Mouse (Mus musculus) activated CD4-positive, CD25-positive, alpha-beta regulatory T cell, adult 4 months (primary cell): ENCODE results near the gene Ccnl2. TPM values are rescaled to one million over a fixed set of nuclear protein-coding genes. Genes with fewer than 3 reads are reported as not detected.
"Not testable (repeated sequence)": the region's sequence is repeated elsewhere in the genome, so short reads cannot be mapped to it uniquely, and the experiment has no call there.

Experiments
- ATAC-seq: one replicate; pipeline ENCODE4 v1.8.0; 2017
- polyA plus RNA-seq, 2 experiments: library from polyadenylated mRNA; unstranded; fragments of 100-300 nt; shearing (Covaris generic); gene quantifications; one replicate each; pipeline ENCODE4 v1.2.1; 2017

Gene Ccnl2
- polyA plus RNA-seq: 100 to 1,000 TPM; 115 to 122 TPM

DNA sequence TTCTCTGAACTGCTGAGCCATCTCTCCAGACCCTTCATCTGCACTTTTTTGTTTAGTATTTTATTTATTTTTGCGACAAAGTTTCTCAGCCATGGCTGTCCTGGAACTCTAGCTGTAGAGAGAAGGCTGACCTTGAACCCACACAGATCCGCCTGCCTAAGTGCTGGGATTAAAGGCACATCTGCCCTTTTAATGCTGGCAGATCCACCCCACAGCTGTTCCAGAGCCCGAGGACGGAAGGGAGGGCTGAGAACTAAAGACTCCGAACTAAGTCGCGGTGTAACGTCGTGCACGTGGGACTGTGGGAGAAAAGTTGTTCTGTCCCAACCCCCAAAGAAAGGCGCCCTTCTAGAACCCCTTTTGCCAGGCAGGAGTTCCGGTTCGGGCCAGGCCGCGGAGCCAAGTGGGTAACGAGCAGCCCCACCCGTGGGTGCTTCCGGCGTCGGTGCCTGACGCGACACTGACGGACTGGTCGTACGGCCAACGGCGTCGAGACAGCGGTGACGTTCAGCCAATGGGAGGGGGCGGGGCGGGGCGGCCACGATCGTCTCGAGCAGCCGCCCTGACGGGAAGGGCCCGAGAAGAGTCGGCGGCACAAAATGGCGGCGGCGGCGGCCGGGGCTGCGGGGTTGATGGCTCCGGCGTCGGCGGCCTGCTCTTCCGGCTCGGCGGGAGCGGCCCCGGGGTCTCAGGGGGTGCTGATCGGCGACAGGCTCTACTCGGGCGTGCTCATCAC is at the start of gene Ccnl2:
Ccnl2 (plus strand) TSS at position 561 of the 736 bp plus-strand sequence.
- peak; percentile 99 for ATAC-seq

GRCm38 (mm10) chr4:155769496-155769879 is 42.8 kb upstream of the Ccnl2 start:
- ATAC-seq: no peak

- peak; percentile 55 for ATAC-seq
Measured at GRCm38 (mm10) chr4:155769880-155770512, 42.3 kb upstream of the Ccnl2 start.

DNA sequence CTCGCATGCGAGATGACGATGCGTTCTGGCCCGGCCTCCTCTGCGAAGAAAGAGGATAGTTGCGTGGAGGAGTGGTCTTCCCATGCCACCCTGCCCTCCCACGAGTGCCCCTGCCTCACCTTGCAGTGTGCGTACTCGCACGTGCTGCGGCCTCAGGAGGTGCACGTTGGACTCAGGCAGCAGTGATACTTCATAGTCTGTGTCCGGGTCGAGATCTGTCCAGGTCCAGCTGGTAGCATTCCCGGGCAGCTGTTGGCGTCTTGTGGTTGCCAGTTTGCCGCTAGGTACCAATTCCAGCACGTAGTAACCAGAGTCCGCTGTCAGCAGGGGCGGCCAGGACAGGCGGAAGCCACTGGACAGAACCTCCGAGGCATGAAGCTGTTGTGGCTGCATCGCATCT is 41.7 kb upstream of the Ccnl2 start:
- no peak for ATAC-seq

GRCm38 (mm10) chr4:155771706-155772105 is 40.6 kb upstream of the Ccnl2 start:
- ATAC-seq: no peak

- no peak for ATAC-seq
Measured at GRCm38 (mm10) chr4:155772786-155773185, 39.5 kb upstream of the Ccnl2 start.

DNA sequence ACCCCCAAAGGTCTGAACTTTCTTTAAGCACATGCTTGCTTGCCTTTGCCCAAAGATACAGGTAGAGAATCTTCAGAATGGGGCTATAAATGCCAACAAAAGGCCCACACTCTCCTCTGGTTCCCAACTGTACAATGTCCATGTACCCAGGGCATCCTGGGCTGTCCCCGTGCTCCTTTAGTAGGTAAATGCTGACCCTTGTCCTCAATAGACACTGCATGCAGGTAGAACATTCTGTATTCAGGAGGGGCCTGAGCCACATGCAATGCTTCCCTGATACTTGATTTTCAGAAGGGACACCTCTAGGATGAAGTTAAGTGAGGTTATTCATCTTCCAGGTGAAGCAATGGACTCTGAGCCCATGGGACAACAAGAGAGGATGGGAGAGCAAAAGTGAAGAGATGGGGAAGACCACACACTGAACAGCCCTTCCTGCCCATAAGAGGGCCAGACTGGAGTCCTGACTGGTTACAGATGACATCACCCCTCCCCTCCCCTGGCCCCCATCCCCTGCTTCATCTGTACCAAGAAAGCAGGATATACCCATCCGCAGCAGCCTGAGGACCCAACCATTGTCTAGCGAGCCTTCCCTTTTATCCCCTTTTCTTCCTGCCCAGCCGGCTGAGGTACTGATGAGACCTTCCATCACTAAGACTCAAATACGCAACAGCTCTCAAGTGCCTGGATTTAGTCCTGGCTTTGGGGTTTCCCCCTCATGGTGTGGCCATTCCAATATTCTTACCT is 38.8 kb upstream of the Ccnl2 start:
- no peak for ATAC-seq

GRCm38 (mm10) chr4:155774280-155774754 is 38.0 kb upstream of the Ccnl2 start, which contains the start of gene Vwa1:
TSS of gene Vwa1 (minus strand) at chr4:155774698.
- ATAC-seq: peak; percentile 59

DNA sequence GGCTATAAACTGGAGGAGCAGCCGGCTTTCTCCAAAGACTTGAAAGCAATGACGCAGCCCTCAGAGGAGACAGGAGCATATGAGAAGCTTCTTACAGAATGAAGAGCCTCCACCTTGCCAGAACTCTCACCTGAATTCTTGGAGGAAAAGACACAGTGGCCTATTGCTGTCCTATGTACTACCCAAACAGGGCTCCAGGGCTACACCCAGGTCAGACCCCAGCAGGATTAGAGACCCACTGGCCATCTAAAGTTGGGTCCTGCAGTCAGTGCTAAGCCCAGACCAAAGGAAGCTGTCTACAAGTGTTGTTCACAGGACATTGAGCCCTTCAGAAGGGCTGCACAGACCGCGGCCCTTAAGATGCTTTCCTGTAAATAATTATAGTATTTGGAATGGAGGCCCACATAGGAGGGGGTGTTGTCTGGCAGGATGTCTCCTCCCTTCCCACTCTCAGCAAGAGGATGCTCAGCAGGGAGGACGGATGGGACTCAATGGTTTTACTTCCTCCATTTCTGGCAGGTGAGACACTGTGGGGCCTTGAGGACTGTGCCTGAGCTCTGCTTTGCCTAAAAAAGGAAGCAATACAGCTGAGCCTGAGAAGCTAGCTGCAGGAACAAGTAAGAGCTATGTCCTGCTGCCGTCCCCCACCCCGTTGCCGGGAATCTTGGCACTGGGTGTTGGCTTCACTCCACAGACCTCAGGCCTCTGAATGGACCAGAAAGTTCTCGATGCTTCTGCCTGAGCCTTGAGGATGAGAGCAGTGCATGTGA is 37.1 kb upstream of the Ccnl2 start:
- no peak for ATAC-seq

DNA sequence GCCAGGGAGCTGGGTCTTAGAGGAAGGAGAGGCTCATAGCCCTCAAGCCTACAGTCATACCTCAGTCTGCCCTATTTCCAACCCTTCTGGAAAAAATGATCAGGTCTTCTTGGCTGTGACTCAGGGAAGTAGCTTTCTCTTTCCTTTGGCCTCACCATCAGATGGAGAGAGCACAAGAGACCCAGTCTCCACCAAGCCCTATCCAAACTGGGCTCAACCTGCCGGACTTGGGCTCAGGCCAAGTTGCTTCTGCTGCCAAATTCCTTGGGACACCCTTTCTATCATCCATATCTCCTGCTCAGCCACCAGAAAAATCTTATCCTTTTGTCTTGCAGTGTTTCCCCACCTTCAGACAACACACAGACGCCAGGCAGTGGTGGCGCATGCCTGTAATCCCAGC is 36.4 kb upstream of the Ccnl2 start:
- no peak for ATAC-seq

DNA sequence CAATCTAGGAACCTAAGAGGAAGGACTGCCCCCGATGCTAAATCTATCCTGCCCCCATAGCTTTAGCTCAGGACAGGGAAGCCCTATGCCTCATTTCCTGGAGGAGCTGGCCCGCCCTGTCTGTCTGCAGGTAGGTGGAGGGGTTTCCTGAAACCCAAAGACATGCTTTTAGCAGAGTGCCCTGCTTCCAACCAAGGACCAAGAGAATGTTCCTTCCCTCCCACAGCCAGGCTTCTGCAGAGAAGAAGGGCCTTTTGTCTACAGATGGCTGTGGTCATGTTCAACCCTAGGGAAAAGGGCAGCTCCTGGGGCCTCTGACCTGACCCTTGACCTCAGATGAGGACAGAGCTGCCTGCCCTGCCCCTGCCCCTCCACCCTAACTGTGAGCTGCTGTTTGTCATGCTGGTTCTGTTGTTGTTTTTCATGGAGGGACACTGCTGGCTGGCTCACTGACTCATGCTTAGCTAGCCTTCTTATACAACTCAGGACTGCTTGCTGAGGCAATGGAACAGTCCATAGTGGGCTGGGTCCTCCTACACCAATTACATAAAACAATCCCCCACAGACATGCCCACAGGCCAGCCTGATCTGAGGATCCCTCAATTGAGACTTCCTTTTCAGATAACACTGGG is 35.5 kb upstream of the Ccnl2 start:
- no peak for ATAC-seq

- ATAC-seq: no peak
Measured at GRCm38 (mm10) chr4:155777816-155778215, 34.5 kb upstream of the Ccnl2 start.

GRCm38 (mm10) chr4:155779498-155779897 is 32.8 kb upstream of the Ccnl2 start:
- no peak for ATAC-seq

DNA sequence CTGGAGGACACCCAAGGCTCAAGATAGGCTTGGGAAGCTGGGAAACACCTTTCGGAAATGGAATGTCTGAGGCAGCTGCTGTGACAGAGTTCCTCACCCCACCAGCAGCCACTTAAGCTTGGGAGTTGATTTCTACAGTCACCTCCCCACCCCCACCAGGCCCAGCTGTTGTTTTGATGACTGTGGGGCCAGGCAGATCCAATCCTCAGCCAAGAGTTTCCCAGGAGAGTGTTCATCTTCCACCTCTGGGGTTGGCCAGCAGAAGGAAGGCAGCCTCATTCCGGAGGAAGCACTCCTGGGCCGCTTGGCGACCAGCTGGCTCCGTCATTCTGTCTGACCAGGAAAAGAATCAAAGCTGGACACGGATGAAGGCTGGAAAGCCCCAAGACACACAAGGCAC is 31.4 kb upstream of the Ccnl2 start:
- ATAC-seq: no peak

DNA sequence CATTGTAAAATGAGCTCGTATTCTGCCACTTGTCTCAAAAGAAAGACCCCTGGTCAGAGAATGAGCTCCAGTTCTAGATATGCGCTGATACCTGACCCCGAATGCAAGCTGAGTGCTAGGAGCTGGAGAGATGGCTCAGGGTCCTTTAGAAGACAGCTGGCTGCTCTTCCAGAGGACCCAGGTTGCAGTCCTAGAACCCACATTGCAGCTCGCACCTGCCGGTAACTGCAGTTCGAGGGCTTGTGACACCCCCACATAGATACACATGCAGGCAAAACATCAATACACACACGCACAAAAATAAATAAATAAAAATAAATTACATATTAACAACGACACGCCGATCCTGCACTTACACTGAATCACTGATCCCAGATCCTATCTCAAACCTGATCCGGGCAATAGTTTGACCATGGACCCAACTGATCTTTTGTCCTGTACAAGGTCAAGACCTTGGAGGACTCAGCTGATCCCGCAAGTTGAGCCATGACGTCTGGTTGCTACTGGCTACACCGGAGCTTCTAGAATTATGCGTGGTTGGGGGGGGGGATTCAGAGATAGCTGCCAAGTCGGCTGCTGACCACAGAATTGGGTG is 28.7 kb upstream of the Ccnl2 start:
- ATAC-seq: no peak

DNA sequence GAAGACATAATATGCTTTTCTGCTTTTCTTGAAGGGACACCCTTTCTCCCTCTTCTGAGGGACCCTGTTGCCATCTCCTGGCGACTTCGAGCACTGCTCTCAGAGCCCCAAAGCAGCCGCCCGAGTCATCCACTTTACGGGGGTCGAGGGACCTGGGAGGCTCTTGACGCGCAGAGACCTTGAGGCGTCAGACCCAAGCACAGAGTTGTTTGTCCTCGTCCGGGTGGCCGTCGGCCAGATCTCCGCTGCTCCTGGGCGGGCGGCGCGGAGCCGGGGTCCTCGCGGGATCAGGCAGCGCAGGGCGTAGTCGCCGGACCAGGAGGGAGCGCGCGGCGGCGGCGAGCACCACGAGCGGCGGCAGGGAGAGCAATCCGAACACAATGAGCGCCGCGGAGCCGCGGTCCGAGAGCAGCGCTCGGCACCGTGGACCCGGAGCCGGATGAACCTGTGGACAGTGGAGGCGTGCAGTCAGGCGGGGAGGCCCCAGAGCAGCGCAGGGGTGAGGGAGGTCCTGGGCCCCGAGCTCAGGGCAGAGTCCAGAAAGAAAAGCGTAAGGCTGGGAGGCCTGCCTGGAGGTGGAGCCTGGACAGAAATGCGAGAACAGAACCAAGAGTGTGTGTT is 28.1 kb upstream of the Ccnl2 start:
- no peak for ATAC-seq

DNA sequence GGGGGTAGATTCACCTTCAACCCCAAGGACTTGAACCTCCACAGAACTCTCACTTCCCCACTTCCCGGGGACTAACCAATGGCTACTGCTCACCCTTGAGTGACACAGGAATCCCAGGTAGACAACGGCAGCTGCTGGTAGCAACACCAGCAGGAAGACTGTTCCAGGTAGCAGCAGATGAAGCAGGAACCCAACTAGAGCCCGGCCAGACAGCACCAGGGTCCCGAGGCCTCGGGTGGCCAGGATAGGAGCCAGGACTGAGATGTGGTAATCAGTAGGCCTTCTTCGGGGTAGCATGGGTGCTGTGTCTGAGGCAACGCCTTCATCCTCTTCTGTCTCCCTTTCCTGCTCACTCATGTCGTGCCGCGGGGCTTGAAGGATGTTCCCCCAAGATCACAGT is 27.0 kb upstream of the Ccnl2 start:
- ATAC-seq: no peak

GRCm38 (mm10) chr4:155785819-155786218 is 26.5 kb upstream of the Ccnl2 start, which contains the start of gene Tmem88b:
TSS of gene Tmem88b (minus strand) at chr4:155785874.
- ATAC-seq: no peak

DNA sequence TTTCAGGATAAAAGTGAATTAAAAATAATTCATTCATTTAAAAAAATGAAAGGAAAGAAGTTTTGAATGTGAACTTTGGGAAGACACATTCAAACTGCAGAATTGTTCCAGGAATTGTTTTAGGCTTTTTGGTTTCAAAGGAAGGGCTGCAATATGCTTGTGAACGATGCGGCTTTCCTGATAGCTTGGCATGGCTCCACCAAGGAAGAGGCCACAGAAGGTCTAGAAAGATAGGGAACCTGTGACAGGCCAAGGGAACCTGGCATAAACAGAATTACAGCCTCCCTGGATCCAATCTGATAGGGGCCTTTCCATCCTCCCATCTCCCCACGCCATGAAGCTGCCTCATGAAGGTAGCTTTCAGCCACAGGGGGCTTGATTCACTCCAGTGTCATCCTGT is 24.0 kb upstream of the Ccnl2 start:
- no peak for ATAC-seq

DNA sequence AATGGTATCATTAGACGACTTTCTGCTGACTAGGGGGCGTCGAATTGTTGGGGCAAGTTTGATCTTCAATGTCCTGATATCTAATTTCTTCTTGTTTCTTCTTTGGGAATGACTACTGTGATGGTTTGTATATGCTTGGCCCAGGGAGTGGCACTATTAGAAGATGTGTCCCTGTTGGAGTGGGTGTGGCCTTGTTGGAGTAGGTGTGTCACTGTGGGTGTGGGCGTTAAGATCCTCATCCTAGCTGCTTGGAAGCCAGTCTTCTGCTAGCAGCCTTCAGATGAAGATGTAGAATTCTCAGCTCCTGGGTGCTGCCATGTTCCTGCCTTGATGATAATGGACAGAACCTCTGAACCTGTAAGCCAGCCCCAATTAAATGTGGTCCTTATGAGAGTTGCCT is 23.5 kb upstream of the Ccnl2 start:
- ATAC-seq: not testable (repeated sequence)

DNA sequence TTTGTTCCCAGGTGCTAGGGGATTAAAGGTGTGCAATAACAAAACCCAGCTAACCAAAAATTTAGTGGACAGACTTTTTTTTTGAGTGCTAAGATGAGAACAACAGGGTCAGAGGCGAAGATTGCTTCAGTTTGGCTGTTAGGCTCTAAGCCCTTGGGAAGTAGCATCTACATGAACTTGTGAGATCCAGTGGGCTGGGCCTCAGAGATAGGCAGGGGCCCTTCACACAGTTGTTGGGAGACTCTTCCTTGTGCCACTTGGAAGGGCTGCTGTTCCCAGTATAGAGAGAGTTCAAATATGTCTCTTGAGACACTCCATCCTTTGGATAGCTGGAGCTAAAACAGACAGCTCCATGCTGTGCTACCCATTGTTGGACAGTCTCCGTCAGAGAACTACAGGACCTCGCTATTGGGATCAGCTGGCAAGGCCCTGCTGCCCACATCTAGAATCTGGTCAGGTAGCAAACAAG is 22.2 kb upstream of the Ccnl2 start, which contains the start of gene Ankrd65:
Ankrd65 (plus strand) TSS at position 419 of the 469 bp plus-strand sequence.
- ATAC-seq: no peak
